Mouse (Mus musculus): ENCODE data around the gene Hspb11. TPM values are rescaled to one million over a fixed set of nuclear protein-coding genes. Genes with fewer than 3 reads are reported as not detected.

The Hspb11 gene
- 10 to 100 TPM; 17.8 to 18.6 TPM for total RNA-seq (2021)
- long read RNA-seq, experiment 1, transcript Hspb11-202 (6 exons, 607 nt), result major isoform, 6 of 14 reads
- long read RNA-seq, experiment 1, partial matches to known transcripts, result 1 of 14 reads
- long read RNA-seq, experiment 1, other reads (novel, unspliced or antisense), result 3 of 14 reads
- long read RNA-seq, experiment 2, transcript Hspb11-202 (6 exons, 607 nt), result major isoform, 10 of 16 reads
- long read RNA-seq, experiment 2, partial matches to known transcripts, result 1 of 16 reads
- long read RNA-seq, experiment 2, other reads (novel, unspliced or antisense), result 3 of 16 reads

- DNase-seq (ENCODE audit: low spot score in 2 of 2), result peak; percentile 89 to 92
Observed at GRCm38 (mm10) chr4:107253125-107254091, at the start of gene Hspb11, which contains the start of gene Lrrc42. Gene Hspb11 (plus strand): TSS chr4:107253593. Gene Lrrc42 (minus strand): TSS chr4:107253532.

GRCm38 (mm10) chr4:107207016-107207415 lies 46.4 kb upstream of the Hspb11 start:
- DNase-seq (ENCODE audit: low spot score in 2 of 2), result no peak

- DNase-seq (ENCODE audit: low spot score in 2 of 2), result no peak
Observed at GRCm38 (mm10) chr4:107208880-107209279, 44.5 kb upstream of the Hspb11 start, which contains the start of gene Ldlrad1. Gene Ldlrad1 (plus strand): TSS chr4:107209180.

GRCm38 (mm10) chr4:107210483-107211097 lies 42.8 kb upstream of the Hspb11 start:
- DNase-seq (ENCODE audit: low spot score in 2 of 2), result no peak

- DNase-seq (ENCODE audit: low spot score in 2 of 2), result peak in 1 of 2 experiments; percentile 9
Observed at GRCm38 (mm10) chr4:107211465-107211864, 41.9 kb upstream of the Hspb11 start.

GRCm38 (mm10) chr4:107211936-107212335 lies 41.5 kb upstream of the Hspb11 start:
- no peak for DNase-seq (ENCODE audit: low spot score in 2 of 2)

GRCm38 (mm10) chr4:107213279-107214011 lies 39.9 kb upstream of the Hspb11 start:
- DNase-seq (ENCODE audit: low spot score in 2 of 2), result no peak

- no peak for DNase-seq (ENCODE audit: low spot score in 2 of 2)
Observed at GRCm38 (mm10) chr4:107217574-107217973, 35.8 kb upstream of the Hspb11 start.

GRCm38 (mm10) chr4:107221524-107221923 lies 31.9 kb upstream of the Hspb11 start:
- DNase-seq (ENCODE audit: low spot score in 2 of 2), result no peak

GRCm38 (mm10) chr4:107223225-107224204 lies 29.9 kb upstream of the Hspb11 start:
- DNase-seq (ENCODE audit: low spot score in 2 of 2), result no peak

GRCm38 (mm10) chr4:107226313-107226712 lies 27.1 kb upstream of the Hspb11 start:
- DNase-seq (ENCODE audit: low spot score in 2 of 2), result no peak

GRCm38 (mm10) chr4:107232219-107232618 lies 21.2 kb upstream of the Hspb11 start:
- no peak for DNase-seq (ENCODE audit: low spot score in 2 of 2)

GRCm38 (mm10) chr4:107238253-107238652 lies 15.1 kb upstream of the Hspb11 start:
- no peak for DNase-seq (ENCODE audit: low spot score in 2 of 2)

- no peak for DNase-seq (ENCODE audit: low spot score in 2 of 2)
Observed at GRCm38 (mm10) chr4:107240196-107240595, 13.2 kb upstream of the Hspb11 start.

GRCm38 (mm10) chr4:107243365-107244333 lies 9.7 kb upstream of the Hspb11 start:
- no peak for DNase-seq (ENCODE audit: low spot score in 2 of 2)

GRCm38 (mm10) chr4:107245368-107245767 lies 8.0 kb upstream of the Hspb11 start:
- DNase-seq (ENCODE audit: low spot score in 2 of 2), result no peak

- no peak for DNase-seq (ENCODE audit: low spot score in 2 of 2)
Observed at GRCm38 (mm10) chr4:107246040-107246439, 7.4 kb upstream of the Hspb11 start.

- DNase-seq (ENCODE audit: low spot score in 2 of 2), result no peak
Observed at GRCm38 (mm10) chr4:107247110-107247509, 6.3 kb upstream of the Hspb11 start.
